Mouse (Mus musculus) heart, postnatal 0 days (tissue): ENCODE data around the gene Zscan12.

Source experiments
- CTCF ChIP-seq: IDR thresholded peaks from 2 replicates; pipeline ENCODE4 v1.5.1; 2016; ENCODE audit warnings: antibody characterized with exemption, control low read depth, low read depth
- EP300 ChIP-seq: IDR thresholded peaks from 2 replicates; pipeline ENCODE4 v1.6.1; 2016; ENCODE audit warnings: antibody characterized with exemption, low read depth

- TF ChIP-seq CTCF (no peak), EP300 (no peak)
Observed at GRCm38 (mm10) chr13:21415750-21416149, 53.1 kb downstream of the Zscan12 start.
